Mouse (Mus musculus) stomach, embryonic 16.5 days (tissue): ENCODE data around the gene Dlgap1. TPM values are rescaled to one million over a fixed set of nuclear protein-coding genes. Genes with fewer than 3 reads are reported as not detected.

Experiments
- ATAC-seq: fragments of 200-750 bp; cut with Nextera tagmentation; 2 replicates; pipeline ENCODE4 v1.8.0; 2017; ENCODE audit warnings: moderate number of reproducible peaks, moderate TSS enrichment; ENCODE audit not compliant: insufficient read depth, low FRiP score
- H3K27ac ChIP-seq: fragments of 300-500 bp; sonication (generic); 2 replicates; pipeline ENCODE4 v1.5.1; 2014; ENCODE audit warnings: low read length
- H3K27me3 ChIP-seq: fragments of 300-500 bp; sonication (generic); 2 replicates; pipeline ENCODE4 v1.6.1; 2014; ENCODE audit warnings: low read length, control low read depth, mixed read lengths; ENCODE audit not compliant: control insufficient read depth, insufficient read depth
- H3K36me3 ChIP-seq: fragments of 300-500 bp; sonication (generic); 2 replicates; pipeline ENCODE4 v1.6.1; 2014; ENCODE audit warnings: low read length; ENCODE audit not compliant: control insufficient read depth, insufficient read depth
- H3K4me1 ChIP-seq: fragments of 300-500 bp; sonication (generic); 2 replicates; pipeline ENCODE4 v1.6.1; 2014; ENCODE audit warnings: low read length, control low read depth, mixed read lengths; ENCODE audit not compliant: control insufficient read depth, insufficient read depth
- H3K4me2 ChIP-seq: fragments of 300-500 bp; sonication (generic); 2 replicates; pipeline ENCODE4 v1.6.1; 2014; ENCODE audit warnings: low read depth, low read length, mixed read lengths
- H3K4me3 ChIP-seq: fragments of 300-500 bp; sonication (generic); replicated peaks from 2 replicates; pipeline ENCODE4 v1.5.1; 2014; ENCODE audit warnings: mild to moderate bottlenecking, low read length
- H3K9ac ChIP-seq: fragments of 300-500 bp; sonication (generic); 2 replicates; pipeline ENCODE4 v1.6.1; 2014; ENCODE audit warnings: low read length
- H3K9me3 ChIP-seq: fragments of 300-500 bp; sonication (generic); replicated peaks from 2 replicates; pipeline ENCODE4 v1.6.1; 2016; ENCODE audit warnings: low read length, control low read depth; ENCODE audit not compliant: control insufficient read depth
- WGBS: fragments of 180-500 bp; shearing (Covaris S2); extraction: QIAGEN DNeasy Blood & Tissue Kit; methylation state at CpG from one replicate; pipeline ENCODE4 v1.1.7; 2014; 5-methylcytosine and 5-hydroxymethylcytosine counted together
- polyA plus RNA-seq: library from polyadenylated mRNA; unstranded; fragments of >200 nt; fragmentation: Nextera tagmentation; extraction: Ambion mirVana; gene quantifications from 2 replicates; pipeline ENCODE4 v1.2.1, GENCODE M21; 2015

Dlgap1 gene
- polyA plus RNA-seq, 1 experiment from 2014 or later: 3.2 TPM

GRCm38 (mm10) chr17:70256371-70256770, 287.5 kb downstream of the Dlgap1 start:
- WGBS: 73% methylated on average over 4 of the region's 4 CpGs
- Histone ChIP-seq H3K4me2 (no peak overlapping the region), H3K27ac (no peak overlapping the region), H3K4me1 (no peaks in the 10 kb centered on the region), H3K4me3 (no peak overlapping the region), H3K9me3 (no peaks in the 10 kb centered on the region), H3K9ac (no peak overlapping the region), H3K27me3 (no peaks in the 10 kb centered on the region), H3K36me3 (no peaks in the 10 kb centered on the region)
- no peak for ATAC-seq

GRCm38 (mm10) chr17:70263156-70263555, 294.3 kb downstream of the Dlgap1 start:
- WGBS: 87% methylated on average over 3 of the region's 3 CpGs
- Histone ChIP-seq H3K36me3 (no peaks in the 10 kb centered on the region), H3K4me1 (no peaks in the 10 kb centered on the region), H3K4me3 (no peak overlapping the region), H3K4me2 (no peak overlapping the region), H3K27me3 (no peaks in the 10 kb centered on the region), H3K27ac (no peak overlapping the region), H3K9ac (no peak overlapping the region), H3K9me3 (no peaks in the 10 kb centered on the region)
- no peak for ATAC-seq

- H3K27ac ChIP-seq: no peak overlapping the region
- no peaks in the 10 kb centered on the region for H3K27me3 ChIP-seq
- H3K4me1 ChIP-seq: no peaks in the 10 kb centered on the region
- H3K4me2 ChIP-seq: no peak overlapping the region
- H3K9ac ChIP-seq: no peak overlapping the region
- WGBS: 70% methylated on average over 2 of the region's 2 CpGs
- no peak overlapping the region for H3K4me3 ChIP-seq
- no peaks in the 10 kb centered on the region for H3K9me3 ChIP-seq
- no peaks in the 10 kb centered on the region for H3K36me3 ChIP-seq
- ATAC-seq: no peak
Observed at GRCm38 (mm10) chr17:70272125-70272524, 303.3 kb downstream of the Dlgap1 start.

GRCm38 (mm10) chr17:70287708-70288107, 318.8 kb downstream of the Dlgap1 start:
- WGBS: 77% methylated on average over 2 of the region's 2 CpGs

GRCm38 (mm10) chr17:70294106-70294505, 325.2 kb downstream of the Dlgap1 start:
- no peaks in the 10 kb centered on the region for H3K4me1 ChIP-seq
- H3K4me3 ChIP-seq: no peak overlapping the region
- 75% methylated on average over 7 of the region's 7 CpGs for WGBS
- no peak overlapping the region for H3K27ac ChIP-seq
- H3K9ac ChIP-seq: no peak overlapping the region
- no peak for ATAC-seq
- no peak overlapping the region for H3K4me2 ChIP-seq
- no peaks in the 10 kb centered on the region for H3K36me3 ChIP-seq
- H3K27me3 ChIP-seq: no peaks in the 10 kb centered on the region
- no peaks in the 10 kb centered on the region for H3K9me3 ChIP-seq

More at GRCm38 (mm10) chr17:70287708-70288107, 318.8 kb downstream of the Dlgap1 start:
- no peaks in the 10 kb centered on the region for H3K4me1 ChIP-seq
- H3K4me2 ChIP-seq: no peak overlapping the region
- no peaks in the 10 kb centered on the region for H3K27me3 ChIP-seq
- no peaks in the 10 kb centered on the region for H3K36me3 ChIP-seq
- no peak overlapping the region for H3K27ac ChIP-seq
- H3K9me3 ChIP-seq: no peaks in the 10 kb centered on the region
- H3K9ac ChIP-seq: no peak overlapping the region
- no peak for ATAC-seq
- no peak overlapping the region for H3K4me3 ChIP-seq

DNA sequence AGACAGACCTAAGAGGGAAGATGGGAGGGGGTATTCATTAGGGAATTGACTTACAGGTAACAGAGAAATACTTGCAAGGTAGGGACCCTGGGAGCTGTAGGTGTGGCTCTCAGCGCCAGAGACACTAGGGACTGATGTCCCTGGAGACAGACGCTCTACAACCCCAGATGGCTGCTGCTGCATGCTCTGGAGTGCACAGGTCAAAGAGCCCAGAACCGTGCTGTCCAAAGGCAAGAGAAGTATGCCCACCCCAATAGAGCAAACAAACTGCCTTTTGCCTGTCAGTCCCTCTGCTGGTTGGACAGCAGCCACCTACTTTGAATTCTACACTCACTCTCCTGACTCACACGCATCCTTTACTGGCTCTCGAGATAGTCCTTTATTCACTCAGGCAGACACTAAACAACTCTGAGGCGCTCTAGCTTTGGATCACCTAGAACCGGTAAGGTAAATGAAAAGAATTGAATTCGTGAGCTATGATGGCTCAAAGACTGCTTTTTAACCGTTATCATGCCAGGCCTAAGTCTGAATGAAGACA, 333.1 kb downstream of the Dlgap1 start:
- H3K36me3 ChIP-seq: no peaks in the 10 kb centered on the region
- no peak for ATAC-seq
- no peaks in the 10 kb centered on the region for H3K4me1 ChIP-seq
- H3K9ac ChIP-seq: no peak overlapping the region
- H3K9me3 ChIP-seq: no peaks in the 10 kb centered on the region
- 70% methylated on average over 9 of the region's 9 CpGs for WGBS
- H3K27me3 ChIP-seq: no peaks in the 10 kb centered on the region
- H3K27ac ChIP-seq: no peak overlapping the region
- no peak overlapping the region for H3K4me2 ChIP-seq
- H3K4me3 ChIP-seq: no peak overlapping the region

DNA sequence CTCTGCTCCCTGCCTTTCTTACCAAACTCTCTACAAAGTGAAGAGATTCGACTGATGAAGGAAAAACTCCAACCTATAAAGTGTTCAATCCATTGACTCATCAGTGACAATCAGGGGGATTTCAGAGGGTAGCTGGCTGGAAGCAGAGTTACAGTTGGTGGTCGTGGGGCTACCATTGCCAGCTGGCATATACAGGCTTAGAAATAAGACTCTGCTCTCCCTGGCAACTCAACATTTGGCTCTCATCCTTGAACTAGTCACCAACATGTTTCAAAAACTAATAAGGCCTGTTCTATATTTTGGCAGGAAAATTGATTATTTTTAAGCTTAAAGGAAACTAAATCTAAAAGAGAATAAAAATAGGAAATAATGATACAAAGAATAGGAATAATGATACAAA, 333.8 kb downstream of the Dlgap1 start:
- Histone ChIP-seq H3K9me3 (no peaks in the 10 kb centered on the region), H3K4me2 (no peak overlapping the region), H3K4me3 (no peak overlapping the region), H3K36me3 (no peaks in the 10 kb centered on the region), H3K27ac (no peak overlapping the region), H3K9ac (no peak overlapping the region), H3K4me1 (no peaks in the 10 kb centered on the region), H3K27me3 (no peaks in the 10 kb centered on the region)
- no peak for ATAC-seq
- WGBS: 86% methylated on average over 2 of the region's 2 CpGs

- Histone ChIP-seq H3K4me3 (no peak overlapping the region), H3K36me3 (no peaks in the 10 kb centered on the region), H3K27me3 (no peaks in the 10 kb centered on the region), H3K27ac (no peak overlapping the region), H3K4me1 (no peaks in the 10 kb centered on the region), H3K4me2 (no peak overlapping the region), H3K9me3 (no peaks in the 10 kb centered on the region), H3K9ac (no peak overlapping the region)
- no peak for ATAC-seq
- WGBS: 78% methylated on average over 5 of the region's 5 CpGs
Observed at GRCm38 (mm10) chr17:70305021-70305420, 336.1 kb downstream of the Dlgap1 start.

DNA sequence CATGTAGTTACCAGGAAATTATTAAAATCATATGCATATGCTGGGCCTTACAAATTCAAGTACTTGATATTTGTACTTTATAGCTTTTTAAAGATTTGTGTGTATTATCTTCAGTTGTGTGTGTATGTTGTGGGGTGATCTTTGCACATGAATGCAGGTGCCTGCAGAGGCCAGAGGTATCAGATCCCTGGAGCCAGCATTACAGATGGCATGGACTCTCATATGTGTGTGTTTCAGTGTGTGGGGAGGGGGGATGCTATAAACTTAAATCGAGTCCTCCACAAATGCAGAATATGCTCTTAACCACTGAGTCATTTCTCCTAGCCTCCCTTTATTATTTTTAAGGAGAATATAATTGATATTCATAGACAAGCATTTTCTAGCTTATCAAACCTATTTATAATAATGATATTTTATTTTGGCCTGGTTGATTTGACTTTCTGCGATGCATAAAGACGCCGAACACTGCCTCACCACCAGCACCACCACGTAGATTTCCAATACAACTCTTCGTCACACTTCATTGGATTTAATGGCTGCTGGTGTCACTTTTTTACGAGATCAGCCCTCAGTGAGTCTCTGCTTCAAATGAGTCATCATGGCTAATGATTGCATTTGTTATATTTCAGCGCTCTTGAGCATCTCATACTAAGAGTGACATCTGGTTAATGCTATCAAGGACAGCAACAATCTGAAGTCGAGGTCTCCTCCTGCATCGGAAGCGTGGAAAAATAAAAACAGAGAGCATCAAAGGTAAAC, 338.7 kb downstream of the Dlgap1 start:
- H3K27me3 ChIP-seq: no peaks in the 10 kb centered on the region
- H3K4me2 ChIP-seq: no peak overlapping the region
- H3K9me3 ChIP-seq: no peaks in the 10 kb centered on the region
- no peak overlapping the region for H3K4me3 ChIP-seq
- no peak overlapping the region for H3K9ac ChIP-seq
- no peak for ATAC-seq
- no peaks in the 10 kb centered on the region for H3K4me1 ChIP-seq
- H3K36me3 ChIP-seq: no peaks in the 10 kb centered on the region
- WGBS: 80% methylated on average over 11 of the region's 11 CpGs
- H3K27ac ChIP-seq: no peak overlapping the region
